Mouse (Mus musculus): ENCODE data around the gene Cacnb1. TPM values are rescaled to one million over a fixed set of nuclear protein-coding genes. Genes with fewer than 3 reads are reported as not detected.

Gene Cacnb1
- polyA plus RNA-seq, 1 experiment: 163 TPM

GRCm38 (mm10) chr11:98042741-98043140 is 19.9 kb upstream of the Cacnb1 start:
- peaks cover 22% of the 10 kb centered on the region for H3K79me2 ChIP-seq (ENCODE audit: control insufficient read depth, insufficient read depth)
- TF ChIP-seq POLR2A (IDR thresholded peaks at IDR 0.05; ENCODE audit: insufficient read length, low read depth) (no peak), MYOD1 (IDR thresholded peaks at IDR 0.05; ENCODE audit: control insufficient read depth in 1 of 3, insufficient read length in 2 of 3, low read depth in 2 of 3) (no peak), USF1 (IDR thresholded peaks at IDR 0.05; ENCODE audit: low read depth) (no peak), MYOG (IDR thresholded peaks at IDR 0.05; ENCODE audit: control insufficient read depth in 1 of 3, insufficient read depth in 1 of 3, insufficient read length in 2 of 3, low read depth in 2 of 3) (no peak), TCF12 (IDR thresholded peaks at IDR 0.05; ENCODE audit: insufficient read depth, poor library complexity, severe bottlenecking) (no peak), SRF (IDR thresholded peaks at IDR 0.05; ENCODE audit: control insufficient read depth, insufficient read length, low read depth) (no peak), REST (IDR thresholded peaks at IDR 0.05; ENCODE audit: insufficient read depth, insufficient read length) (no peak)
- peaks cover 5% of the 10 kb centered on the region for H3K36me3 ChIP-seq (ENCODE audit: control insufficient read depth, insufficient read depth)
- no peak overlapping the region for H3ac ChIP-seq (ENCODE audit: control insufficient read depth, insufficient read length)
- H3K4me3 ChIP-seq: no peak overlapping the region
- no peak overlapping the region for H3K4me2 ChIP-seq (ENCODE audit: low read depth)
- H3K27me3 ChIP-seq (ENCODE audit: control insufficient read depth, insufficient read depth, insufficient read length): no peaks in the 10 kb centered on the region

GRCm38 (mm10) chr11:98040975-98041374 is 18.1 kb upstream of the Cacnb1 start:
- Histone ChIP-seq H3K79me2 (ENCODE audit: control insufficient read depth, insufficient read depth) (peaks cover 16% of the 10 kb centered on the region), H3K27me3 (ENCODE audit: control insufficient read depth, insufficient read depth, insufficient read length) (no peaks in the 10 kb centered on the region), H3K4me2 (ENCODE audit: low read depth) (no peak overlapping the region), H3K36me3 (ENCODE audit: control insufficient read depth, insufficient read depth) (peaks cover 5% of the 10 kb centered on the region), H3ac (ENCODE audit: control insufficient read depth, insufficient read length) (no peak overlapping the region), H3K4me3 (no peak overlapping the region)
- TF ChIP-seq TCF12 (IDR thresholded peaks at IDR 0.05; ENCODE audit: insufficient read depth, poor library complexity, severe bottlenecking) (no peak), POLR2AphosphoS2 (IDR thresholded peaks at IDR 0.05; ENCODE audit: insufficient read length, low read depth) (no peak), TCF3 (IDR thresholded peaks at IDR 0.05; ENCODE audit: insufficient read length, low read depth) (no peak), POLR2A (IDR thresholded peaks at IDR 0.05; ENCODE audit: insufficient read length, low read depth) (no peak)

GRCm38 (mm10) chr11:98037871-98038270 is 15.0 kb upstream of the Cacnb1 start:
- H3K79me2 ChIP-seq (ENCODE audit: control insufficient read depth, insufficient read depth): no peaks in the 10 kb centered on the region
- H3K4me2 ChIP-seq (ENCODE audit: low read depth): peak overlapping the region; percentile 53
- H3K36me3 ChIP-seq (ENCODE audit: control insufficient read depth, insufficient read depth): peaks cover 5% of the 10 kb centered on the region
- TF ChIP-seq POLR2A (IDR thresholded peaks at IDR 0.05; ENCODE audit: insufficient read length, low read depth) (no peak), MAX (IDR thresholded peaks at IDR 0.05; ENCODE audit: low read depth) (no peak), USF1 (IDR thresholded peaks at IDR 0.05; ENCODE audit: low read depth) (no peak), TCF12 (IDR thresholded peaks at IDR 0.05; ENCODE audit: insufficient read depth, poor library complexity, severe bottlenecking) (no peak), CEBPB (IDR thresholded peaks at IDR 0.05; ENCODE audit: insufficient read depth, poor library complexity, severe bottlenecking) (no peak), E2F4 (IDR thresholded peaks at IDR 0.05; ENCODE audit: insufficient read depth) (no peak), REST (IDR thresholded peaks at IDR 0.05; ENCODE audit: insufficient read depth, insufficient read length) (no peak), POLR2AphosphoS2 (IDR thresholded peaks at IDR 0.05; ENCODE audit: insufficient read length, low read depth) (no peak), MYOD1 (IDR thresholded peaks at IDR 0.05; ENCODE audit: control insufficient read depth in 1 of 3, insufficient read length in 2 of 3, low read depth in 2 of 3) (no peak), TCF3 (IDR thresholded peaks at IDR 0.05; ENCODE audit: insufficient read length, low read depth) (no peak), SRF (IDR thresholded peaks at IDR 0.05; ENCODE audit: control insufficient read depth, insufficient read length, low read depth) (no peak), MYOG (IDR thresholded peaks at IDR 0.05; ENCODE audit: control insufficient read depth in 1 of 3, insufficient read depth in 1 of 3, insufficient read length in 2 of 3, low read depth in 2 of 3) (no peak)
- no peaks in the 10 kb centered on the region for H3K27me3 ChIP-seq (ENCODE audit: control insufficient read depth, insufficient read depth, insufficient read length)
- H3K4me3 ChIP-seq: no peak overlapping the region
- H3ac ChIP-seq (ENCODE audit: control insufficient read depth, insufficient read length): no peak overlapping the region

- Histone ChIP-seq H3K27me3 (ENCODE audit: control insufficient read depth, insufficient read depth, insufficient read length) (no peaks in the 10 kb centered on the region), H3K4me2 (ENCODE audit: low read depth) (peak overlapping the region; percentile 79), H3K4me3 (no peak overlapping the region), H3K36me3 (ENCODE audit: control insufficient read depth, insufficient read depth) (peaks cover 6% of the 10 kb centered on the region), H3K79me2 (ENCODE audit: control insufficient read depth, insufficient read depth) (no peaks in the 10 kb centered on the region), H3ac (ENCODE audit: control insufficient read depth, insufficient read length) (no peak overlapping the region)
- TF ChIP-seq MYOG (IDR thresholded peaks at IDR 0.05; ENCODE audit: control insufficient read depth in 1 of 3, insufficient read depth in 1 of 3, insufficient read length in 2 of 3, low read depth in 2 of 3) (peak in 2 of 3 experiments; percentile 6 to 73), REST (IDR thresholded peaks at IDR 0.05; ENCODE audit: insufficient read depth, insufficient read length) (no peak), MYOD1 (IDR thresholded peaks at IDR 0.05; ENCODE audit: control insufficient read depth in 1 of 3, insufficient read length in 2 of 3, low read depth in 2 of 3) (peak in 2 of 3 experiments; percentile 36 to 76), POLR2AphosphoS2 (IDR thresholded peaks at IDR 0.05; ENCODE audit: insufficient read length, low read depth) (peak; percentile 79)
Measured at GRCm38 (mm10) chr11:98035977-98036377, 13.1 kb upstream of the Cacnb1 start.

GRCm38 (mm10) chr11:98034840-98035239 is 12.0 kb upstream of the Cacnb1 start:
- Histone ChIP-seq H3K4me3 (no peak overlapping the region), H3K36me3 (ENCODE audit: control insufficient read depth, insufficient read depth) (peaks cover 12% of the 10 kb centered on the region), H3ac (ENCODE audit: control insufficient read depth, insufficient read length) (no peak overlapping the region), H3K27me3 (ENCODE audit: control insufficient read depth, insufficient read depth, insufficient read length) (no peaks in the 10 kb centered on the region), H3K4me2 (ENCODE audit: low read depth) (peak overlapping the region; percentile 15), H3K79me2 (ENCODE audit: control insufficient read depth, insufficient read depth) (no peaks in the 10 kb centered on the region)
- TF ChIP-seq MYOG (IDR thresholded peaks at IDR 0.05; ENCODE audit: control insufficient read depth in 1 of 3, insufficient read depth in 1 of 3, insufficient read length in 2 of 3, low read depth in 2 of 3) (peak; percentile 39 to 81 (median 59)), SRF (IDR thresholded peaks at IDR 0.05; ENCODE audit: control insufficient read depth, insufficient read length, low read depth) (no peak), MYOD1 (IDR thresholded peaks at IDR 0.05; ENCODE audit: control insufficient read depth in 1 of 3, insufficient read length in 2 of 3, low read depth in 2 of 3) (peak in 2 of 3 experiments; percentile 29 to 73)
